Comparison of ENCODE assay signal across 35 mouse cellular contexts in the genomic region with DNA sequence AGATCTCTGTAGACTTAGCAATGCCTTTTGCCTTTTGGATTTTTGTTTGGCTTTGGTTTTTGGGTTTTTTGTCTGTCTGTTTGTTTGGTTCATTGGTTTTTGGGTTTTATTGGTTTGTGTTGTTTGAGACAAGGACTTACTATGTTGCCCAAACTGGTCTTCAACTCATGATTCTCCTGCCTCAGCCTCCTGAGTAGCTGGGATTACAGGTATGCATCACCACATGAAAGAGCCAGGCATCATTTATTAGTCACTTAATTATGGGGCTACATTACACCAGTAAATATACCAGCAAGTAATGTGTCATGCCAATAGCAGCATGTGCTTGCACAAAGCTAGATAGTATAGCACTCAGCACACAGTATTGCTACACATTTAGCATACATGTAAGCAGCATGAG. TPM values are rescaled to one million over a fixed set of nuclear protein-coding genes. Genes with fewer than 3 reads are reported as not detected.
DNase-seq lines count a peak whose midpoint lies in the region; ATAC-seq and TF ChIP-seq lines count a peak whose summit lies in the region.
"Had no signal": no experiment of that assay in that cellular context is flagged by ENCODE, and none has a peak within 500 bp of the region (broad histone marks: within the 10 kb centered on the region; RNA-seq: fewer than 3 reads in every experiment).

No protein-coding gene starts in this region.

- TF ChIP-seq CTCF in brain, embryonic 14.5 days (IDR thresholded peaks at IDR 0.05; ENCODE audit: borderline replicate concordance, extremely low read depth, insufficient read depth, insufficient read length), result no peak
- TF ChIP-seq CTCF in lung, postnatal 0 days (IDR thresholded peaks at IDR 0.05), result no peak

- no peak for TF ChIP-seq POLR2A in brain, embryonic 14.5 days (IDR thresholded peaks at IDR 0.05; ENCODE audit: borderline replicate concordance, extremely low read depth, insufficient read depth, insufficient read length, poor library complexity, severe bottlenecking)

- H3K36me3 ChIP-seq in lung, postnatal 0 days (ENCODE audit: insufficient read depth, low read length), result no peaks in the 10 kb centered on the region
- H3K36me3 ChIP-seq: embryonic facial prominence, embryonic 12.5 days; forebrain, embryonic 15.5 days; heart, embryonic 13.5 days; limb, embryonic 12.5 days; midbrain, embryonic 13.5 days; neural tube, embryonic 13.5 days had no signal

- H3K4me1 ChIP-seq in lung, postnatal 0 days (ENCODE audit: insufficient read depth, low read depth, low read length), result no peaks in the 10 kb centered on the region
- H3K4me1 ChIP-seq: embryonic facial prominence, embryonic 12.5 days; limb, embryonic 12.5 days had no signal

- no peak overlapping the region for H3K4me3 ChIP-seq in lung, postnatal 0 days (ENCODE audit: low read depth, low read length)
- H3K4me3 ChIP-seq: embryonic facial prominence, embryonic 12.5 days; forebrain, embryonic 15.5 days; heart, adult 2 months; heart, embryonic 13.5 days; layer of hippocampus, adult 2 months; left cerebral cortex, adult 2 months; limb, embryonic 12.5 days; midbrain, embryonic 13.5 days; neural tube, embryonic 13.5 days had no signal

- ATAC-seq in lung, postnatal 0 days, result no peak
- ATAC-seq: forebrain, embryonic 15.5 days; inflammation-experienced regulatory T-cells, adult 6 months; midbrain, embryonic 13.5 days had no signal

- no peaks in the 10 kb centered on the region for H3K27me3 ChIP-seq in lung, postnatal 0 days (replicated peaks; ENCODE audit: insufficient read depth, low read length)
- H3K27me3 ChIP-seq: embryonic facial prominence, embryonic 12.5 days; forebrain, embryonic 15.5 days; heart, embryonic 13.5 days; limb, embryonic 12.5 days; midbrain, embryonic 13.5 days; neural tube, embryonic 13.5 days had no signal

- no peak for TF ChIP-seq EP300 in lung, postnatal 0 days (IDR thresholded peaks at IDR 0.05)

- no peak overlapping the region for H3K4me2 ChIP-seq in lung, postnatal 0 days (replicated peaks; ENCODE audit: low read depth, low read length)
- H3K4me2 ChIP-seq: embryonic facial prominence, embryonic 12.5 days; forebrain, embryonic 15.5 days; heart, embryonic 13.5 days; hindbrain, embryonic 14.5 days; limb, embryonic 12.5 days; liver, embryonic 11.5 days; midbrain, embryonic 13.5 days; neural tube, embryonic 13.5 days had no signal

- DNase-seq in 3134 (ENCODE audit: extremely low read depth, insufficient read length, low spot score), result peak; percentile 29
- DNase-seq in 416B (ENCODE audit: low read depth), result peak; percentile 89
- DNase-seq in brain, embryonic 14.5 days (ENCODE audit: low read depth), result peak; percentile 47
- peak; percentile 27 for DNase-seq in skeletal muscle tissue, adult 2 months (ENCODE audit: low read depth, low spot score)
- DNase-seq in kidney, postnatal 10 days, result no peak
- no peak for DNase-seq in lung, postnatal 0 days (ENCODE audit: low spot score)
- DNase-seq: adrenal gland, adult 8-10 months; cerebellum, adult 18-20 months; cerebellum, postnatal 10 days; embryo, embryonic 11 days; gastrocnemius, postnatal 36 days; heart, adult 2 months; heart, postnatal 10 days; kidney, adult 11 months; kidney, postnatal 36 days; lung, postnatal 4 days; right cerebral cortex, adult 18-20 months; thymus, postnatal 4 days had no signal

- H3K27ac ChIP-seq in lung, postnatal 0 days (ENCODE audit: low read length), result no peak overlapping the region
- H3K27ac ChIP-seq: embryonic facial prominence, embryonic 12.5 days; forebrain, embryonic 15.5 days; heart, adult 2 months; heart, embryonic 13.5 days; hindbrain, embryonic 14.5 days; layer of hippocampus, adult 2 months; left cerebral cortex, adult 2 months; limb, embryonic 12.5 days; midbrain, embryonic 13.5 days; neural tube, embryonic 13.5 days had no signal

- H3K9me3 ChIP-seq in lung, postnatal 0 days (ENCODE audit: low read length), result no peaks in the 10 kb centered on the region
- H3K9me3 ChIP-seq: embryonic facial prominence, embryonic 12.5 days; forebrain, embryonic 15.5 days; heart, embryonic 13.5 days; limb, embryonic 12.5 days; midbrain, embryonic 13.5 days; neural tube, embryonic 13.5 days had no signal

- no peak overlapping the region for H3K9ac ChIP-seq in lung, postnatal 0 days (replicated peaks; ENCODE audit: low read depth)
- H3K9ac ChIP-seq: embryonic facial prominence, embryonic 12.5 days; forebrain, embryonic 15.5 days; heart, embryonic 13.5 days; hindbrain, embryonic 14.5 days; limb, embryonic 12.5 days; midbrain, embryonic 13.5 days; neural tube, embryonic 13.5 days had no signal

RNA-seq across cellular contexts. Expression of gene Fam227b, which starts 4.1 kb away (rescaled TPM):
- not detected in 2 replicates for polyA plus RNA-seq in brain, embryonic 14.5 days (2012; rRNA removed)
- polyA plus RNA-seq in lung, postnatal 0 days (2015; fragmentation: Nextera tagmentation; extraction: Ambion mirVana), result not detected in 2 replicates
- polyA plus RNA-seq: embryonic facial prominence, embryonic 12.5 days; forebrain, embryonic 15.5 days; heart, adult 2 months; heart, embryonic 13.5 days; hindbrain, embryonic 14.5 days; kidney, embryonic 14.5 days; limb, embryonic 12.5 days; liver, embryonic 11.5 days; liver, embryonic 16.5 days; lung, embryonic 16.5 days; midbrain, embryonic 13.5 days; spleen, adult 2 months; stomach, embryonic 14.5 days; thymus, postnatal 0 days had no signal

RNA-seq across cellular contexts. Expression of gene Dtwd1, which starts 4.2 kb away (rescaled TPM):
- 10.3 and 11.2 TPM in 2 replicates for polyA plus RNA-seq in brain, embryonic 14.5 days (2012; rRNA removed)
- 14.6 and 15.3 TPM in 2 replicates for polyA plus RNA-seq in lung, postnatal 0 days (2015; fragmentation: Nextera tagmentation; extraction: Ambion mirVana)

Comparison
In these comparisons a context has a peak if more than half of its experiments do, and no peak if none do; other contexts are left out.
1. DNase-seq: peak in 3134 (single experiment), 416B (single experiment), brain, embryonic 14.5 days (single experiment) and skeletal muscle tissue, adult 2 months (single experiment); none in kidney, postnatal 10 days (single experiment) and lung, postnatal 0 days (single experiment).